Mouse (Mus musculus) cortical plate, adult 2 months (tissue): ENCODE measurements around the gene Mast4. TPM values are rescaled to one million over a fixed set of nuclear protein-coding genes. Genes with fewer than 3 reads are reported as not detected.
"Not testable (repeated sequence)": the region's sequence is repeated elsewhere in the genome, so short reads cannot be mapped to it uniquely, and the experiment has no call there.

ENCODE experiments used
- H3K27ac ChIP-seq: fragments of 200-500 bp; 2 replicates; pipeline ENCODE4 v1.5.1; 2012; ENCODE audit warnings: low read length, control low read depth, inconsistent platforms; ENCODE audit not compliant: insufficient read depth
- H3K4me1 ChIP-seq: fragments of 200-500 bp; 2 replicates; pipeline ENCODE4 v1.6.1; 2011; ENCODE audit warnings: low read length; ENCODE audit not compliant: control insufficient read depth, insufficient read depth
- H3K4me3 ChIP-seq: fragments of 200-500 bp; 2 replicates; pipeline ENCODE4 v1.5.1; 2011; ENCODE audit warnings: mild to moderate bottlenecking, low read length, control low read depth; ENCODE audit not compliant: insufficient read depth
- CTCF ChIP-seq: fragments of 200-500 bp; IDR thresholded peaks from 2 replicates; pipeline ENCODE4 v1.5.1; 2011; ENCODE audit warnings: mild to moderate bottlenecking, control low read depth, low read length; ENCODE audit not compliant: insufficient read depth; ENCODE audit errors: extremely low read depth
- POLR2A ChIP-seq: fragments of 200-500 bp; IDR thresholded peaks from 2 replicates; pipeline ENCODE4 v1.6.1; 2011; ENCODE audit warnings: mild to moderate bottlenecking, low read length, control low read depth; ENCODE audit not compliant: insufficient read depth; ENCODE audit errors: extremely low read depth
- polyA plus RNA-seq: library from polyadenylated mRNA; depleted of rRNA; stranded (reverse); fragments of >200 nt; gene quantifications from 2 replicates; pipeline ENCODE4 v1.2.3, GENCODE M21; 2012; rRNA removed

Gene Mast4
- 19.6 and 20.1 TPM in 2 replicates for polyA plus RNA-seq

- Histone ChIP-seq H3K4me3 (peak within 1 kb of the TSS; percentile 38), H3K27ac (0 out of 2 replicates have a peak within 1 kb of the TSS, but pooled peaks have one; percentile 7), H3K4me1 (no peaks in the 10 kb centered on the region)
- TF ChIP-seq CTCF = no peak
- peak; percentile 47; the same call in 1 of the 2 replicates for TF ChIP-seq POLR2A
Observed at GRCm38 (mm10) chr13:103334392-103334686, at the start of gene Mast4. Gene Mast4, minus strand, starts transcription at chr13:103334497.

GRCm38 (mm10) chr13:103374495-103374894 is 40.2 kb upstream of the Mast4 start:
- 0 out of 2 replicates have a peak, but pooled peaks cover 1% of the 10 kb centered on the region for H3K4me1 ChIP-seq
- no peak for TF ChIP-seq POLR2A
- no peak overlapping the region for H3K27ac ChIP-seq
- no peak overlapping the region for H3K4me3 ChIP-seq

- Histone ChIP-seq H3K27ac (no peak overlapping the region), H3K4me1 (0 out of 2 replicates have a peak, but pooled peaks cover 1% of the 10 kb centered on the region), H3K4me3 (no peak overlapping the region)
- TF ChIP-seq POLR2A (no peak), CTCF (no peak)
Observed at GRCm38 (mm10) chr13:103369194-103369593, 34.9 kb upstream of the Mast4 start.

- no peaks in the 10 kb centered on the region for H3K4me1 ChIP-seq
- TF ChIP-seq POLR2A = no peak
- no peak for TF ChIP-seq CTCF
- no peak overlapping the region for H3K4me3 ChIP-seq
- H3K27ac ChIP-seq = no peak overlapping the region
Observed at GRCm38 (mm10) chr13:103363181-103363580, 28.9 kb upstream of the Mast4 start.

- not testable (repeated sequence) for H3K4me1 ChIP-seq, H3K27ac ChIP-seq, H3K4me3 ChIP-seq
Observed at GRCm38 (mm10) chr13:103357415-103357814, 23.1 kb upstream of the Mast4 start.

- not testable (repeated sequence) for H3K4me1 ChIP-seq, H3K4me3 ChIP-seq, H3K27ac ChIP-seq
Observed at GRCm38 (mm10) chr13:103356909-103357308, 22.6 kb upstream of the Mast4 start.

- Histone ChIP-seq H3K4me1 (no peaks in the 10 kb centered on the region), H3K27ac (no peak overlapping the region), H3K4me3 (no peak overlapping the region)
- no peak for TF ChIP-seq CTCF
Observed at GRCm38 (mm10) chr13:103354737-103355136, 20.4 kb upstream of the Mast4 start.

- TF ChIP-seq POLR2A (no peak), CTCF (no peak)
- no peaks in the 10 kb centered on the region for H3K4me1 ChIP-seq
- no peak overlapping the region for H3K27ac ChIP-seq
- no peak overlapping the region for H3K4me3 ChIP-seq
Observed at GRCm38 (mm10) chr13:103344749-103345148, 10.5 kb upstream of the Mast4 start.

GRCm38 (mm10) chr13:103344006-103344720 is 9.9 kb upstream of the Mast4 start:
- Histone ChIP-seq H3K4me3 (no peak overlapping the region), H3K27ac (no peak overlapping the region), H3K4me1 (no peaks in the 10 kb centered on the region)
- TF ChIP-seq CTCF (no peak), POLR2A (no peak)

GRCm38 (mm10) chr13:103341031-103341430 is 6.7 kb upstream of the Mast4 start:
- Histone ChIP-seq H3K27ac (no peak overlapping the region), H3K4me1 (no peaks in the 10 kb centered on the region), H3K4me3 (no peak overlapping the region)
- TF ChIP-seq POLR2A (no peak), CTCF (no peak)

- Histone ChIP-seq H3K27ac (no peak overlapping the region), H3K4me3 (no peak overlapping the region), H3K4me1 (no peaks in the 10 kb centered on the region)
- TF ChIP-seq POLR2A (no peak), CTCF (no peak)
Observed at GRCm38 (mm10) chr13:103338616-103339015, 4.3 kb upstream of the Mast4 start.
